Mouse (Mus musculus): Measurements from ENCODE around the gene Thap12.
A peak's percentile ranks its signal among the peaks of the same experiment; 100 is the strongest.

The Thap12 gene

DNA sequence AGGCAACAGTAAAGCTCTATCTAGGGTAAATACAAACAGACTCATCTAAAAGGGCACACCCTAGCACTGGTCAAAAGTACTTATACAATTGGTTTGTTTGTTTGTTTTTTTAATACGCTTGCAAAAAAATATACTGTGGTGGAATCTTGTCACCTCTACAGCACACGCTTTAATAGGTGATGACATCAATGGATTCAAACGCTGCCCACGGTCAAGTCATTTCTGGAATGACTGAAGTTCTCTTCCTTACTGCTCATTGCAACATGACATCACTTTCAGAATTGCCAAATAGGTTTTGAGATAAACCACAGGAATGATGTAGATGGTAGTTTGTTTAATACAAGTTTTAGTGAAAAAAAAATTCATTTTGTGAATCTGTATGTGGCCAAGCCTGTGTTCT is 4.3 kb upstream of the Thap12 start:
- no peak for DNase-seq

DNA sequence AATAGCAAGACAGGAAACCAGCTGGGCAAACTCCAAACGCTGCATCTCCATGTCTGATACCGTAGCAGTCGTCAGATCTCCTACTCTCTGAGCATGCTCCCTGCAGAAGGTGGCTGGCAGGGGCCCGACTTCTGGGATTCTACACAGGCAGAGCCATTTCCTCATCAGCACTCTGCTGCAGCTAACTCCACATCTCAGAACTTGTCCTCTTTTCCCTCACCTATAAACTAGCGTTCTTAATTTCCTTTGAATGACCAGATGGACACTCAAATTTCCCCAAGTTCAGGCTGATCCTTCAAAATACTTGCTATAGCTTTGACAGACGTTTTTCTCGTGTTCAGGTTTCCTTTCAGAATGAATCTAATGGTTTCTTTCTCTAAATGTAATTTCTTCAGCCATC is 1.1 kb upstream of the Thap12 start:
- no peak for DNase-seq

DNA sequence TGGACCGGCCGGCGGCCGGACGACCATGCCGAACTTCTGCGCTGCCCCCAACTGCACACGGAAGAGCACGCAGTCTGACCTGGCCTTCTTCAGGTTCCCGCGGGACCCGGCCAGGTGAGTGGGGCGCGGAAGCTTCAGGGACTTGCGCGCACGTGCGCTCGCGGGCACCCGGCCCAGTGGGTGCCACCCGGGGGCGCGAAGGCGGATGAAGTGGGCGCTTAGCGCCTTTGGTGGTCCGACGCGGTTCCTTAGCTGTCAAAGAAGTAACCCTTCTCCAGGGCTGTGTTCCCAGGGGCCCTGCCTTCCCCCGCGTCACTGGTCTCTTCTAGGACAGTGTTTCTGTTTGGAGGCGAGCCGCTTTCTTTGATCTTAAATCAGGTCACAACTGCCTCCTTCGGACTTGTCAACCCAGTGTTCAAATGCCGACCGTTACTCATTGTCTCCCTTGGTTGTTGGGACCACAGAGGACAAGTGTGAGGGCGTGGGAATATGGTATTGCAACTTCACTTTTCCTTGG is 520 bp downstream of the Thap12 start:
- peak; percentile 36 for DNase-seq

DNA sequence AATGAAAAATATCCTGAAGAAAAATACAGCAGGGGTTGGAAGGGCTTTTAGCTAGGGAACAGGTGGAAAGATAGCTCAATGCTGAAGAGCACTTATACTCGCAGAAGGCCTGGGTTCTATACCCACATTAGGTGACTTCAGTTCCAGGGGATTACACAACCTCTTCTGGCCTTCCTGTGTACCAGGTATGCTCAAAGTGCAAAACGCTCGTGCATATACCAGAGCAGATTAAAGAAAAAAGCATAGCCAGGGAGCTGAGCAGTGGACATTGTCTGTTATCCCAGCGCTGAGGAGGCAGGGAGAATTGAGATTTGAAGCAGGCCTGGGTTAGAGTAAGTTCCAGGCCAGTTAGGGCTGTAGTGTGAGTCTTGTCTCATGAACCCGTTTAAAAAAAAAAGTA is 1.4 kb downstream of the Thap12 start:
- no peak for DNase-seq

DNA sequence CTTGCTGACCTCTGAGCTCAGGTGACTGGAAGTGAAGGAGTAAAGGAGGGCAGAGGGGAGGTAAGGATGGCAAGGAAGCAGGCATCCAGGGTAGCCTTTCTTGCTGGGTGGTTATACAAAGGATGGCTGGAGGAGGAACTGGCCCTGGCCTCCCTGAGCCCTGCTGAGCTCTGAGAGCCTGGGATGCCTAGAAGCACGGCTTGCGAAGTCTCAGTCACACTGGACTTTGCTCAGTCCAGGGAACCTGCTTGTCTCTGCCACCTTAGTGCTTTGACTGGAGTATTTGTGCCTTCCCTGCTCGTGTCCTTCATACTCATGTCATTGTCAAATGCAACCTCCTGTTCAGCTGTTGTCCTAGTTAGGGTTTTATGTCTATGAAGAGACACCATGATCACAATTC is 10.8 kb downstream of the Thap12 start:
- DNase-seq = no peak

DNA sequence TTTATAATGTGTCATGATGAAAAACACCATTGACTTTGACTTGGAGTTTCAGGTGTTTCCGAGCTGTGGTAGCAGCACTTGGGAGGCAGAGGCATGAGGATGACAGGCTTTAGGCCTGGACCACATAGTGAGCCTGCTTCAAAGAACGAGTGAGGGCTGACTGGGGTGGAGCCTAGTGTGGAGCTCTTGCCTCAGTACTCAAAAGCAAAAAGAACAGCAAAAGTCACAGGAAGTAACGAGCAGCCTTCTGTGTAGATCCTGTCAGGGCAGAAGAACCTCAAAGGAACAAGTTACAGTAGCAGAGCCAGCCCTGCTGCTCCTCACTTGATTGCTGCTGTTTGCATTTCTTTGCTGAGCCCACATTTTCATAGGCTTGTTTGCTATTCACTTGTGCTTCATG is 14.5 kb downstream of the Thap12 start:
- DNase-seq = no peak

DNA sequence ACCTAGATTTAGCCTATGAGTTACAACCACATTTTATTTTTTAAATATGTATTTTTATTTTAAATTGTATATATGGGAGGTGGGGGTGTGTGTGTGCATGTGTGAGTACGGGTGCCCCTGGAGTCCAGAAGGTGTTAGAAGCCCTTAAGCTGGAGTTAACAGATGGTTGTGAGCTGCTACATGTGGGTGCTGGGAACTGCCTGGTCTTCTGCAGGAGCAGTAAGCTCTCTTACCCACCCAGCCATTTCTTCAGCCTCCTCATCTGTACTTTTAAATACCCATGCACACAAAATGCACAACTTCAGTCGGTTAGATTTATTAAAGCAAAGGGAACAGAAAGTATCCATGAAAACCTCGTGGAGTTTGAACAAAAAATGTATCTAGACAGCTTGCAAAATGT is 16.9 kb downstream of the Thap12 start:
- DNase-seq = no peak

DNA sequence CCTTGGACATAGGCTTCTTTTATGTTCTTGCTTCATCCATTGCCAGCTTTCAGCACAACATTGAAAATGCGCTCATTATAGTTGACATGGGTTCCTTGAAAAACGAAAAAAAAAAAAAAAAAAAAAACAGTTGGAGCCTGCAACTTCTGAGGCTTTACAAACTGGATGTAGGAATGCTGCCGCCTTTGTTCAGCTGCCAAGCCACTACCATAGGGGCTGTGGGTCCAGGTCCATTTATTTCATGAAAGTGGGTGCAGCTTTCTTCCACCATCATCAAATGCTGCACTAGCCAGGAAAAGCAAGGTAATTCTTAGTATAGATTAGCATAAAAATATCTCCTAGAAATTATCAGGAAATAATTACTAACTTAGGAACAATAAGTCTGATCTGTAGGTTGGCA is 17.8 kb downstream of the Thap12 start:
- DNase-seq = no peak

DNA sequence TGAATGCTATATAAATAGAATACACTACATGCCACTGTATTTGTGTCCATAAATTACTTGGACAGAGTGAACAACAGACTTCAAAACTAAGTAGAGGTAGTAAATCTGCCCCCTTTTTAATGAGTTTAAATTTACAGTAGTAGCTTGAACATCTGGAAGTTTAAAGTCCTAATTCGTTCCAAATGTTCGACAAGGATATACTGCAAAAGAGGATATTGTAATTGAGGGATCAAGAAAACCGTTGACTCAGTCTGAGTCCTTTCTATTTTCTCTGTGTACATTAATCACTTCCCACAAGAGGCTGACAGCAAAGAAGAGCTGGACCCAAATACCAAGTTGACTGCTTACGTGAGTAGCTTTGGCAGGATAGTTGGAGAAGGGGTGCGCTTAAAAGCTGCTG is 18.3 kb downstream of the Thap12 start:
- no peak for DNase-seq

DNA sequence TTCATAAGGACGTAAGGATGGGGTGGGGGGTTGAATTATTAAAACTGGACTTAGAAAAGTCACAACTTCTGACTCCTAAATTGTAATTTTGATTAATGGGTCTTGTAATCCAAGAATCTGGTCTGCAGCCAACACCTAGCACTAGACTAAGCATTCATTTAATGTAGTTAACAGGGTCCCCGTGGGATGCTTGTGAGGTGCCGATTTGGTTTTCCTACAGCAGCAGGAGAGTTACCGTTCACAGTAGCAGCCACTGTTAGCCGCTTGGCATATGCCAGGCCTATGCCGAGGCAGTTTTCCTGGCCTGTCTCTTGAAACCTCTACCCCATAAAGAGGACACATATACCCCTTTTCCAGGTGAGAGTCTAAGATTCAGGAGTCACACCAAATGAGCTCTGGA is 18.7 kb downstream of the Thap12 start:
- DNase-seq = no peak

DNA sequence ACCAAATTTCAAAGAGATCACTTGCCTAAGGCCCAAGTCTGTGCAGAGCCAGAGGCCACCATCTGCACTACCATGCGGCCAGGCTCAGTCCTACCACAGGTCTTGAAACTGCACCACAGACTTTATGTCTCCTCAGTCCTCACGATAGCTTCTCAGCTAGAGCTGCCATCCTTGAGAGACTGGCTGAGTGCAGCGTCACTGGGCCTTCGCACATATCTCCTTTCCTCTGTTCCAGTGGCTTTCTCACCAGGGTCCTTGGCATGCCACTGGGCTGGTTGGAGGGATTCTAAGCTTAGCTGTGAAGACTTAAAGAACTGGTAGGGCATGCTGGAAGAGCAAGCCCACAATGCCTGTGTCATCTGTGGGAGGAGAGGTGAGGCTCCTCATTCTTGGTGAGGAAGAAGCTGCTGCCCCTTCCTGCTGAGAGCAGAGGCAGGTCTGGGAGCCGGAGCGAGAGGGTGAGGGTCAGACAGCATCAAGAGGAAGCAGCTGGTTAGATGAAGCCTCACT is 22.8 kb downstream of the Thap12 start:
- no peak for DNase-seq

DNA sequence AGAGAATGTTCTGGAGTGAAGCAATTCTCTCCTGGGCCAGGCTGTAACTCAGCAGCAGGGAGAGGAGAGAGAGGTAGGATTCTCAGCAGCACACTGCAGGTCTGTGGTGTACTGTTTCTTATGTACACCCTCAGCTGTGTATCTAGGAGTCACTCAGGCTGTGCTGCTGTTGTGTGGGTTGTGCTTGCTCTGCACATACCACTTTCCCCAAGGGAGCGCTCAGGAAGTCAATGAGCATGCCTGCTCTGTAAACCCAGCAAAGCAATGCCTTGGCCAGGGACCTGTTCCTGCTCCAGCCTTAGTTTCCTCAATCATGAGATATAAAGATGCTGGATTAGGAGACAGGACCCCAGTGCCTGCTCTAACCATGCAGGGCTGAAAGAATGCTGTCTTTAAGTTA is 25.1 kb downstream of the Thap12 start:
- no peak for DNase-seq

DNA sequence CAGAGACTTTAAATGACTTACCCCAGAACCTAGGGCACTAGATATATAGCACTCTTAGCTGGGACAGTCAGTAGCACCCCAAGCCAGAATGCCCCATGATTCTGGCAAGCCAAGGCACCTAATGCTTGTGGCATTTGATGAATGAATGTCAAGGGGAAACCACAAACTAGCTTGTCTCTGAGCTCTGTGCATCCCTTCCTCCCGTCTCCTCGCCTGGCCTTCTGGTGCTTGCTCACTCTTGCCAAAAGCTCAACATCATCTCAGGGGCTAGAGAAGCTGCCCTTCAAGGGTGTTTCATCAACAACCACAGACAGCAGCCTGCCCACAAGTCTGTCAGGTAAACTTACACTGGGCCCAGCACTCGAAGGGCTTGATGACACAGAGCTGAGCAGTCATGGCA is 25.6 kb downstream of the Thap12 start:
- DNase-seq = no peak

DNA sequence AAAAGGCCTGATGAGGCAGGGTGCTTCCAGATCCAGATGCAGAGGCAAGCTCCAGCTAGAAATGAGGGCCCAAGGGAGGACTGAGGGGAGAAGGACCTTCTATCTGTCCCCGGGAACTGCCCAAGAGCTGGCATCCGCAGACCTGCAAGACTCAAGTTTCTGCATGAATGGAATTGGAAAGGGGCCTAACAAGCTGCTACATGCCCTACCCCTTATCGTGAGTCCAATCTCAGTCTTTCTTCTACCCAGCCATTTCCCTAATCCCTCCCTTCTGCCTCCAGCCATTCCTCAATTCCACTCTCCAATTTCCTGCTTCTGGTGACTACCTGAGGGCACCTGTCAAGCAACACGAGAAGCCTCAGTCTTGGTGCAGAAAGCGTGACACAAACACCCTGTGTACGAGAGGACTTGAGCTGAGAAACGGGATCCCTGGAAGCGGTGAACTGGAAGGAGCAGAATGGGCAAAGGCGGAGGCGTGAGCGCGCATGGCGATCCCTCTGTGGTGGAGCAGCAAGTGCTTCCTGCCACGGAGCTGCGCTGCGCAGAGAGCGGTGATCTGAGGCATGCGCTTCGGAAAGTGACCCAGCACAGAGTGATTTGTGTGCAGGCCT is 26.9 kb downstream of the Thap12 start:
- DNase-seq = no peak

DNA sequence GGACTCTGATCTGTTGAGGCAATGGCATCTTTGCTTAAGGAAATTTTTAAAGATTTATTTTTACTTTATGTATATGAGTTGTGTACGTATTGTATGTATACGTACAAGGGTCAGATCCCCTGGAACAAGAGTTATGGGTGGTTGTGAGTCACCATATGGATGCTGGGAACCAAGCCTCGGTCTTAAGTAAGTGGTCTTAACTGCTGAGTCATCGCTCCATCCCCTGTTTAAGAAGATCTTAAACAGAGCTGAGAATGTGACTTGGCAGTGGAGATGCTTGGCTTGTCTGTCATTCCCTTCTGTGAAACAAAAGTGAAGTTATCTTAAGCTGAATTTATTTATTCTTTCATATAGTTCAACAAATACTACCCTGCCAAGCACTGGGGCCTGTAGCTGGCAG is 31.1 kb downstream of the Thap12 start:
- no peak for DNase-seq

DNA sequence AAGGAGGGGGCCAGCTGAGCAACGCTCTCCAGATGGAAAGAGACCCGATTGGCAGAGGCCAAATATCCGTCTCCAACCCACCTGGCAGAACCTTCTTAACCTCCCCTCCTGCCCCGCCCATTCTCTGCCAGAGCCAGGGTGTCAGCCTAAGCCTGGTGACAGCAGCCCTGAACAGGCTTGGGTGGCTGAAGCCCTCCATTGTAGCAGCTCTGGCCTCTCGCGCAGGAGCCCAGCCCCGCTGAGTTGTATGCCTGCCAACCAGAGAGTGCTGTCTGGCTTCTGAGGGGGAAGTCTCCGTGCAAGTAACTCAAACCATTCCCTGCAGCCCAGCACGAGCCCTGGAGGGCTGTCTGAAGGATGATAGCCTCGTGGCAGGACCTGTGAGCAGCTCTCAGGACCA is 32.0 kb downstream of the Thap12 start:
- no peak for DNase-seq

DNA sequence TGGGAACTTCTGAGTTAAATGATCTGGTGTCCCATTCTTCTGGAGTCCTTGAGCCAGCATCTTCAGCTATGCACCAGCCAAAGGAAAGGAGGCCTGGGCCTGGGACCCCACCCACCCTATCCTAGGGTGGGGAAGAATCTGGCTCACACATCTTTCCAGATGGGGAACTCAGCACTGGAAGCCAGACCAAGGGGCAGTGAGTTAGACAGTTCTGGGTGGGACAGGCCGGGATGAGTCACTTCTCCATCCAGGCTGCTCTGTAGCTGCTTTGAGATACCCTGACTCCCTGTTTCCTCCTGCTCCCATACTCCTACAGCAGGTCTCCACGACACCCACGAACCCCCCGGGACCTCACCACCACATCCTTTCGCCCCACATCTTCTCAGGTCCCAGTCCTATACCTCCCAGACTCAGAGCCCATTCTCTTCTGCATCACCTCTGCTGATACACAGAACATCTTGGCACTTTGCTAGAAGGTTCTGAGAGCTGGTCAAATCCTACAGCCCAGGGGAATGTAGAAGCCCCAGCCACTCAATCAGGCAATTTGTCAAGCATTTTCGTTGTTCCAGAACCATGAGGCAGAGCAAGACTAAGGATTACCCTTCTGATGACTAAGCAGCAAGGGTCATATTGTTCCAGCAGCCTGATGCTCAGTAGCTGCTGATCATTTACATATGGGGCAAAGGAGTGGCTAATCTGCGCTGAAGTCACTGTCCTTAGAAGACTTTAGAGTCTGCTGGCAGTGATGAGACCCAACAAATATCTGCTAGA is 34.1 kb downstream of the Thap12 start:
- no peak for DNase-seq

DNA sequence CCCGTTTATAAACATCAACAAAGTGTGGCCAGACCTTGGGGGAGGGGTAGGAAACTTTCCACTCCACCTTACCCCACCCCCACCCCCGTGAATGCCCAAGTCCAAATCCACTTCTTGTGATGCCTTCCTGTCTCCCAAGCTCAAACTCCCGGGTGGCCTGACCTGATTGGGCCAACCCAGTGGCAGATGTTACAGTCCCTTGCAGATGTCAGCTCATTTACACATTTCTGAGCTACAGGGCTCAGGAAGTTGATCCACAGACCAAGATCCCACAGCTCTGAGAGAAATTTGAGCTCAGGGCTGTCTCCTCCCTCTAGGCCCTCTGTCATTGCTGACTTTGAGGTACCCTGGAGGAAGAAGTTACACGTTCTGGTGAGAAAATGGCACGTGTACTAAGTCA is 37.5 kb downstream of the Thap12 start:
- DNase-seq = no peak

DNA sequence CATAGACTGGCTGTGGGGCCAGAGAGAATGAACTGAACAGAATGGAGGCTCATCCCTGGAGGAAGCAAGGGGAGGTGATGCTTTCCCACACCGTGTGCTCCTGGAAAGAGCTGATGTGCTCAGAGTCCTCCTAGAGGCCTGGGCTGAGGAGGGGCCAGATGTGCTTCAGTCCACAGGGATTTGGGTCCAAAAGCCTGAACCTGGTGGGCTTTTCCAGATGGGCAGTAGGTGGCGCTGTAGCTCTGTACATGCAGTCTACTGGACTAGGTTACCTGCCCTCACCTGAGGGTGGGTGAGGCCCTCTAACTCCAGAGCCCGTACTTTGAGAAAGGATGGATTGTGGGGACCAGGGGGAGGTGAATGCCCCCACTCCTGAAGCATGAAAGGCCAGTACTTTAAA is 40.4 kb downstream of the Thap12 start:
- DNase-seq = peak; percentile 42

DNA sequence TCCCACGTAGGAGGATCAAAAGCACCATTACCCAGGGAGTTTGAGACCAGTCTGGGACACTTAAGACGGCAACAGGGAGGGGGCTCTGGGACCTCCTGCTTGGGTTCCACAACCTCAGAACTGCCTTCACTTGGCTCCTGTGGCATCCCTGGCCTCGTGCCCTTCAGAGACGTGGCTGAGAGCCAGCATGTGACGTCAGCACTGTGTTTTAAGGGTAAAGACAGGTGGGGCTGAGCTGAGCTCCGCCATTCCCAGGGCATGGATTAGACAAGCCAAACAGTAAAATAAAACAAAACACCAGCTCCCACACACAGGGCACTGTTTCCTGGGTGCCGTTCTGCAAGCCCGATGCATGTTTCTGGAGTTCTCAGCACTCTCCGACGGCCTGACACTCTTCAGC is 47.5 kb downstream of the Thap12 start:
- no peak for DNase-seq

DNA sequence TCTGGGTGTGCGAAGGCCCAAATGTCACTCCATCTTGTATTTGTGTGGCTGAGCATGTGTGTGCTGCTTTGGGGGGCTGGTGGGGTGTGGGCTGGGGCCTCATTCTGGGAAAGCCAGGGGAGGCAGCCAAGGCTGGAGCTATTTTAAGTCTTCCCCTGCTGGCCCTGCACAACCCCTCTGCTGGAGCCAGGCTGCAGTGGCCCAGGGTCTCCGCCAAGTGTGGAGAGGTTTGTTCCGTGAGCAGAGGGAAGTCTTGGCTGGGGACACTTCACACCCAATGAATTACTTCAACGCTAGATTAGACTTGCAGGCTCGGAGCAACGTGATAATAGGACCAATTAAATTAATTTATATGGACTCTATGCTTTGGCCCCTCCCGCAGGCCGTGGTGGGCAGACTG is 49.8 kb downstream of the Thap12 start:
- DNase-seq = no peak

DNA sequence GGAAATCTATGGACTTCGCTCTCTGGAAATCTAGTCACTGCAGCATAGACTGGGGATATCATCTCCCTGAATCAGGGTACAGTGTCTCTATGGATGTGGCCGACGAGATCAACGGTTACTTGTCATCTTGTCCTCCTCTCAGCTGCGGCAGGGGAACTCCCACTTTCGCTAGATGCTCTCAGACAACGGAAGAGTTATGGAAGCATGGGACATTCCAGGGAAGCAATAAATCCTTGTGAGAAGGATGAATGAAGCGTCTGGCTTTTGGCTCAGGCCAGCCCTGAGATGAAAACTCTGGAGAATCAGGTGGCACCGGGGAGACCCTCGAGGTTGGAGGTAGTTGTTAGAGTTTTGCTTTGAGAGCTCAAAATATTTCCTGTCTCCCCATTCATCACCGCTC is 53.1 kb downstream of the Thap12 start:
- no peak for DNase-seq

DNA sequence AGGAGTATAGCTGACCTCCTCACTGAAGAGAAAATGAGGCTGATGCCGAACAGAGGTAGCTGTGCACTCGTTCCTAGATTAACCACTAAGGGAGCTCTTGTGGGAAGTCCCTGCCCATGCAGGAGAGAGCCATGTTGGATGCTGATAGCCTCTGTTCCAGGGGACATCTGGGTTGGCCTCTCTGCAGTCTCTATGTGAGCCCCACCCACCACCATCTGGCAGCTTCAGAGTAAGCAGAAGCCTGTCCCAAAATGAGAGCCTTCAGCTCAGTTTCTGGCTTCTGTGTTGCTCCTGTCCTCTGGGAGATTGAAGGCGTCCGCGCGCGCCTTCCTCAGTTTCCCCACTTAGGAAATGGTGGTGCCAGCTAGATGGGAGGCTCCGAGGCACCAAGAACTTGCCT is 53.7 kb downstream of the Thap12 start:
- no peak for DNase-seq

DNA sequence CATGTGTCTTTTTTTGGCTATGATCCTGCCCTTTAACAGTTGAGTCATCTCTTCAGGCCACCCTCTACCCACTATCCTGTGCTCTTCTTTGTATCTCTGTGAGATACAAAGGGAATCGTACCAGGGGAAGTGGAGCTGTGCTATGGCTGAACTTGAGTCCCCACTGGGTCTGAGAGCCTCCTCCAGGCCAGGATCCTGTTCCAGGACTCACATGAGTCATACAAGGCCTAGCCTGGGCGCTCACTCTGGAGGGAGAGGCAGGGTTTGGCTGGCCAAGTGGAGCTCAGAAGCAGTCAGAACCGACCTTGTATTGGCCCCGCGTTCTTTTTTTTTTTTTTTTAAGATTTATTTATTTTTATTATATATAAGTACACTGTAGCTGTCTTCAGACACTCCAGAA is 57.2 kb downstream of the Thap12 start:
- DNase-seq = no peak

DNA sequence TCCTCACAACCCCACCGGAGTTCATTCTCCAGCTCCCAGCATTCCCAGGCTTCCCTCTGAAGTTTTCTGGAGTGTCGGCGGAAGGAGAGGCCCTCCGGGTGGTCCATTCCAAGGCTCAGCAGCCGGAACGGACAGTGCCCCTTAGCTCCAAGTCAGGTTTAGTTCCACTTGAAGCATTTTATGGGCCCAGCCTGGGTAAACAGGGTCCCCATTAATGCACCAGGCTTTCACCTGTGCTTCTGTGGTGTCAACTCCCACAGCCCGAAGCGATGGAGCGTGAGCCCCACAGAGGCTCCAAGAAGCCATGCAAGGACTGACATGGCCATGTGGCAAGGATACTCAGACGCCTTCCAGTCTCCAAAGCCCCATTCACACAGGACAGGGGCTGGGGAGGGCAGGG is 61.0 kb downstream of the Thap12 start:
- no peak for DNase-seq
